In genomic region chr2:151702851-151703190, GRCm38 (mm10) we compare ENCODE assay signal across 8 mouse cellular contexts. TPM values are rescaled to one million over a fixed set of nuclear protein-coding genes. Genes with fewer than 3 reads are reported as not detected.
DNase-seq lines count a peak whose midpoint lies in the region; ATAC-seq and TF ChIP-seq lines count a peak whose summit lies in the region.

No protein-coding gene starts in this region.

- ATAC-seq in heart, embryonic 11.5 days (replicated peaks; ENCODE audit: insufficient number of reproducible peaks, low FRiP score, low TSS enrichment), result peak; percentile 31
- peak; percentile 26; the same call in 1 of the 2 replicates for ATAC-seq in limb, embryonic 15.5 days (ENCODE audit: insufficient number of reproducible peaks, low FRiP score, low TSS enrichment, low read depth)

- in situ Hi-C loops in ES-E14 (cut with MboI; ENCODE audit: low sequenced_read_pairs in 2 of 2, unreplicated experiment in 2 of 2), result no loop called here

- DNase-seq in heart, postnatal 25 days (ENCODE audit: low spot score), result no peak
- no peak for DNase-seq in ES-E14 (ENCODE audit: low read depth, low spot score)
- peak; percentile 46 for DNase-seq in forebrain, embryonic 10.5 days (ENCODE audit: extremely low spot score, low spot score)
- peak; percentile 24 for DNase-seq in right cerebral cortex, postnatal 25 days
- DNase-seq in cerebellum, postnatal 36 days, result no peak
- DNase-seq in kidney, postnatal 36 days, result no peak

- H3K4me1 ChIP-seq in heart, embryonic 11.5 days (ENCODE audit: control insufficient read depth, insufficient read depth, low read length), result peaks cover 8% of the 10 kb centered on the region
- H3K4me1 ChIP-seq in ES-E14 (ENCODE audit: control insufficient read depth in 2 of 2, insufficient read depth in 2 of 2, low read length in 2 of 2, poor library complexity in 1 of 2), result peaks cover 0 to 9% of the 10 kb centered on the region in 2 experiments; a peak in 2 of 4 replicates
- H3K4me1 ChIP-seq in forebrain, embryonic 10.5 days, result peaks cover 32% of the 10 kb centered on the region
- peaks cover 15% of the 10 kb centered on the region for H3K4me1 ChIP-seq in limb, embryonic 15.5 days

- no peaks in the 10 kb centered on the region for H3K36me3 ChIP-seq in heart, embryonic 11.5 days (ENCODE audit: control insufficient read depth, insufficient read depth, low read length)
- no peaks in the 10 kb centered on the region for H3K36me3 ChIP-seq in ES-E14 (ENCODE audit: control insufficient read depth, insufficient read depth, low read length, poor library complexity, severe bottlenecking)
- peaks cover 14% of the 10 kb centered on the region; the same call in 1 of the 2 replicates for H3K36me3 ChIP-seq in forebrain, embryonic 10.5 days (replicated peaks)
- H3K36me3 ChIP-seq in limb, embryonic 15.5 days, result no peaks in the 10 kb centered on the region

- peak overlapping the region; percentile 56 for H3K4me3 ChIP-seq in heart, embryonic 11.5 days (ENCODE audit: low read depth, low read length)
- H3K4me3 ChIP-seq in ES-E14 (ENCODE audit: insufficient read depth in 1 of 2, low read depth in 1 of 2, low read length in 2 of 2, poor library complexity in 1 of 2, severe bottlenecking in 1 of 2), result peak overlapping the region; percentile 66 to 84
- peak overlapping the region; percentile 77 for H3K4me3 ChIP-seq in forebrain, embryonic 10.5 days
- H3K4me3 ChIP-seq in limb, embryonic 15.5 days, result peak overlapping the region; percentile 63

- peaks cover 59% of the 10 kb centered on the region for H3K27me3 ChIP-seq in heart, embryonic 11.5 days (ENCODE audit: control insufficient read depth, insufficient read depth, low read length)
- peaks cover 76% of the 10 kb centered on the region for H3K27me3 ChIP-seq in forebrain, embryonic 10.5 days (ENCODE audit: poor library complexity, severe bottlenecking)
- peaks cover 49% of the 10 kb centered on the region for H3K27me3 ChIP-seq in limb, embryonic 15.5 days

- WGBS in heart, embryonic 11.5 days (ENCODE audit: insufficient replicate concordance), result 3% methylated on average over 17 of the region's 17 CpGs
- 2% methylated on average over 17 of the region's 17 CpGs for WGBS in forebrain, embryonic 10.5 days
- 4% methylated on average over 17 of the region's 17 CpGs for WGBS in limb, embryonic 15.5 days

- intact Hi-C loops in heart, postnatal 25 days (cut with DNase I), result no loop called here

- peak overlapping the region; percentile 72 for H3K9ac ChIP-seq in heart, embryonic 11.5 days (ENCODE audit: low read depth, low read length)
- peak overlapping the region; percentile 77; the same call in 1 of the 2 replicates for H3K9ac ChIP-seq in ES-E14 (ENCODE audit: insufficient read depth, low read depth, low read length, poor library complexity, severe bottlenecking)
- peak overlapping the region; percentile 72 for H3K9ac ChIP-seq in limb, embryonic 15.5 days

- no peak overlapping the region for H3K27ac ChIP-seq in heart, embryonic 11.5 days (ENCODE audit: low read depth, low read length)
- H3K27ac ChIP-seq in ES-E14 (ENCODE audit: insufficient read depth, low read depth, low read length, poor library complexity, severe bottlenecking), result no peak overlapping the region
- H3K27ac ChIP-seq in forebrain, embryonic 10.5 days, result peak overlapping the region; percentile 88
- no peak overlapping the region for H3K27ac ChIP-seq in limb, embryonic 15.5 days

- H3K4me2 ChIP-seq in heart, embryonic 11.5 days, result peak overlapping the region; percentile 86
- H3K4me2 ChIP-seq in limb, embryonic 15.5 days, result peak overlapping the region; percentile 99

- no peaks in the 10 kb centered on the region for H3K9me3 ChIP-seq in heart, embryonic 11.5 days (replicated peaks; ENCODE audit: control insufficient read depth, low read length)
- H3K9me3 ChIP-seq in ES-E14 (ENCODE audit: control insufficient read depth, insufficient read depth, low read depth, low read length), result no peaks in the 10 kb centered on the region
- H3K9me3 ChIP-seq in forebrain, embryonic 10.5 days, result no peaks in the 10 kb centered on the region
- no peaks in the 10 kb centered on the region for H3K9me3 ChIP-seq in limb, embryonic 15.5 days

TF ChIP-seq in ES-E14, 5 proteins besides CTCF, POLR2A, EP300 and RAD21:
- TF ChIP-seq HCFC1 (IDR thresholded peaks at IDR 0.05; ENCODE audit: borderline replicate concordance, insufficient read depth, low read length) (no peak), ZC3H11A (IDR thresholded peaks at IDR 0.05; ENCODE audit: borderline replicate concordance, low read depth, low read length) (no peak), ZNF384 (IDR thresholded peaks at IDR 0.05; ENCODE audit: low read depth, low read length) (no peak), CHD2 (IDR thresholded peaks at IDR 0.05; ENCODE audit: low read depth, low read length) (no peak), MAFK (IDR thresholded peaks at IDR 0.05; ENCODE audit: insufficient read depth, low read depth, low read length) (no peak)

RNA-seq across cellular contexts. Expression of gene Tmem74b, which starts 1.0 kb away (rescaled TPM):
- 1.4 and 2.7 TPM in 2 replicates for polyA plus RNA-seq in heart, embryonic 11.5 days (2014; fragmentation: Nextera tagmentation; extraction: Ambion mirVana)
- total RNA-seq in heart, postnatal 25 days (2021), result 1 to 10 TPM; 5.3 to 5.7 TPM
- total RNA-seq in ES-E14 (2012; rRNA removed), result 0.40 and 0.85 TPM in 2 replicates
- polyA plus RNA-seq in forebrain, embryonic 10.5 days (2016; fragmentation: Nextera tagmentation; extraction: Ambion mirVana), result 5.7 and 5.8 TPM in 2 replicates
- 2.2 and 2.4 TPM in 2 replicates for polyA plus RNA-seq in limb, embryonic 15.5 days (2015; fragmentation: Nextera tagmentation; extraction: Ambion mirVana)

RNA-seq across cellular contexts. Expression of gene Rad21l, which starts 34.5 kb away (rescaled TPM):
- not detected in 2 replicates for polyA plus RNA-seq in heart, embryonic 11.5 days (2014; fragmentation: Nextera tagmentation; extraction: Ambion mirVana)
- not detected for total RNA-seq in heart, postnatal 25 days (2021)
- total RNA-seq in ES-E14 (2012; rRNA removed), result 0.13 TPM in 1 of 2 replicates, not detected in the other
- not detected in 2 replicates for polyA plus RNA-seq in forebrain, embryonic 10.5 days (2016; fragmentation: Nextera tagmentation; extraction: Ambion mirVana)
- not detected in 2 replicates for polyA plus RNA-seq in limb, embryonic 15.5 days (2015; fragmentation: Nextera tagmentation; extraction: Ambion mirVana)

RNA-seq across cellular contexts. Expression of gene Psmf1, which starts 41.2 kb away (rescaled TPM):
- polyA plus RNA-seq in heart, embryonic 11.5 days (2014; fragmentation: Nextera tagmentation; extraction: Ambion mirVana), result 30.7 and 33.6 TPM in 2 replicates
- total RNA-seq in heart, postnatal 25 days (2021), result 10 to 100 TPM; 23.0 to 24.0 TPM
- total RNA-seq in ES-E14 (2012; rRNA removed), result 15.4 and 21.7 TPM in 2 replicates
- 54.4 and 56.5 TPM in 2 replicates for polyA plus RNA-seq in forebrain, embryonic 10.5 days (2016; fragmentation: Nextera tagmentation; extraction: Ambion mirVana)
- 40.0 and 41.1 TPM in 2 replicates for polyA plus RNA-seq in limb, embryonic 15.5 days (2015; fragmentation: Nextera tagmentation; extraction: Ambion mirVana)

Comparison
In these comparisons a context has a peak if more than half of its experiments do, and no peak if none do; other contexts are left out.
1. DNase-seq: peak in forebrain, embryonic 10.5 days (single experiment) and right cerebral cortex, postnatal 25 days (single experiment); none in heart, postnatal 25 days (single experiment), ES-E14 (single experiment), cerebellum, postnatal 36 days (0 of 2) and kidney, postnatal 36 days (0 of 2).
2. Peak in every context shown above with its lines, with median percentiles within 50 percentile points of each other: H3K4me3 ChIP-seq and H3K9ac ChIP-seq.